Mouse (Mus musculus): ENCODE measurements around the gene Hlcs. TPM values are rescaled to one million over a fixed set of nuclear protein-coding genes. Genes with fewer than 3 reads are reported as not detected.

Hlcs gene
- 8.3 and 8.7 TPM in 2 replicates for polyA plus RNA-seq (2015; fragmentation: Nextera tagmentation; extraction: Ambion mirVana)

GRCm38 (mm10) chr16:94313229-94314030 lies at the start of gene Hlcs:
Hlcs (minus strand) TSS chr16:94313571.
- under 1% methylated on average over 64 of the region's 64 CpGs for WGBS
- Histone ChIP-seq H3K4me1 (peaks cover 21% of the 10 kb centered on the region), H3K9ac (replicated peaks) (peak within 1 kb of the TSS; percentile 93), H3K27me3 (replicated peaks) (no peaks in the 10 kb centered on the region), H3K36me3 (no peaks in the 10 kb centered on the region), H3K9me3 (replicated peaks) (no peaks in the 10 kb centered on the region), H3K4me3 (replicated peaks) (peak within 1 kb of the TSS; percentile 69), H3K27ac (replicated peaks) (peak within 1 kb of the TSS; percentile 100), H3K4me2 (peak within 1 kb of the TSS; percentile 58)
- peak; percentile 94 for ATAC-seq (ENCODE audit: low FRiP score)

- 0 out of 2 replicates have a peak, but pooled peaks cover 3% of the 10 kb centered on the region for H3K36me3 ChIP-seq
- peaks cover 9% of the 10 kb centered on the region for H3K4me1 ChIP-seq
- H3K27ac ChIP-seq (replicated peaks), result no peak overlapping the region
- ATAC-seq (ENCODE audit: low FRiP score), result peak; percentile 87
- no peak overlapping the region for H3K9ac ChIP-seq (replicated peaks)
- H3K27me3 ChIP-seq (replicated peaks), result no peaks in the 10 kb centered on the region
- H3K4me3 ChIP-seq (replicated peaks), result no peak overlapping the region
- no peak overlapping the region for H3K4me2 ChIP-seq
- 43% methylated on average over 10 of the region's 10 CpGs for WGBS
- H3K9me3 ChIP-seq (replicated peaks), result no peaks in the 10 kb centered on the region
Observed at GRCm38 (mm10) chr16:94362174-94362873, 49.0 kb upstream of the Hlcs start.

- H3K4me1 ChIP-seq, result peaks cover 9% of the 10 kb centered on the region
- no peak overlapping the region for H3K9ac ChIP-seq (replicated peaks)
- no peak overlapping the region for H3K4me2 ChIP-seq
- H3K9me3 ChIP-seq (replicated peaks), result no peaks in the 10 kb centered on the region
- no peaks in the 10 kb centered on the region for H3K36me3 ChIP-seq
- H3K4me3 ChIP-seq (replicated peaks), result no peak overlapping the region
- ATAC-seq (ENCODE audit: low FRiP score), result no peak
- no peak overlapping the region for H3K27ac ChIP-seq (replicated peaks)
- H3K27me3 ChIP-seq (replicated peaks), result no peaks in the 10 kb centered on the region
- WGBS, result 89% methylated on average over 13 of the region's 13 CpGs
Observed at GRCm38 (mm10) chr16:94360578-94361350, 47.4 kb upstream of the Hlcs start.

- H3K9me3 ChIP-seq (replicated peaks), result no peaks in the 10 kb centered on the region
- 78% methylated on average over 3 of the region's 3 CpGs for whole genome bisulfite sequencing
- ATAC-seq (ENCODE audit: low FRiP score), result no peak
- H3K4me3 ChIP-seq (replicated peaks), result no peak overlapping the region
- H3K36me3 ChIP-seq, result no peaks in the 10 kb centered on the region
- no peak overlapping the region for H3K9ac ChIP-seq (replicated peaks)
- no peak overlapping the region for H3K4me2 ChIP-seq
- H3K4me1 ChIP-seq, result peaks cover 9% of the 10 kb centered on the region
- H3K27ac ChIP-seq (replicated peaks), result no peak overlapping the region
- H3K27me3 ChIP-seq (replicated peaks), result no peaks in the 10 kb centered on the region
Observed at GRCm38 (mm10) chr16:94358091-94358490, 44.7 kb upstream of the Hlcs start.

- Histone ChIP-seq H3K9ac (replicated peaks) (no peak overlapping the region), H3K9me3 (replicated peaks) (no peaks in the 10 kb centered on the region), H3K4me2 (no peak overlapping the region), H3K27me3 (replicated peaks) (no peaks in the 10 kb centered on the region), H3K36me3 (no peaks in the 10 kb centered on the region), H3K4me3 (replicated peaks) (no peak overlapping the region), H3K4me1 (peaks cover 1% of the 10 kb centered on the region), H3K27ac (replicated peaks) (no peak overlapping the region)
- WGBS, result 80% methylated on average over 11 of the region's 11 CpGs
- ATAC-seq (ENCODE audit: low FRiP score), result no peak
Observed at GRCm38 (mm10) chr16:94356776-94357494, 43.6 kb upstream of the Hlcs start.

GRCm38 (mm10) chr16:94356046-94356445 lies 42.7 kb upstream of the Hlcs start:
- Histone ChIP-seq H3K9me3 (replicated peaks) (no peaks in the 10 kb centered on the region), H3K9ac (replicated peaks) (no peak overlapping the region), H3K36me3 (no peaks in the 10 kb centered on the region), H3K27ac (replicated peaks) (no peak overlapping the region), H3K4me3 (replicated peaks) (no peak overlapping the region), H3K27me3 (replicated peaks) (no peaks in the 10 kb centered on the region), H3K4me1 (no peaks in the 10 kb centered on the region), H3K4me2 (no peak overlapping the region)
- WGBS, result 78% methylated on average over 7 of the region's 7 CpGs
- ATAC-seq (ENCODE audit: low FRiP score), result no peak

GRCm38 (mm10) chr16:94354450-94354849 lies 41.1 kb upstream of the Hlcs start:
- Histone ChIP-seq H3K27ac (replicated peaks) (no peak overlapping the region), H3K9me3 (replicated peaks) (no peaks in the 10 kb centered on the region), H3K4me3 (replicated peaks) (no peak overlapping the region), H3K4me2 (no peak overlapping the region), H3K4me1 (peaks cover 9% of the 10 kb centered on the region; the same call in 1 of the 2 replicates), H3K9ac (replicated peaks) (no peak overlapping the region), H3K36me3 (no peaks in the 10 kb centered on the region), H3K27me3 (replicated peaks) (no peaks in the 10 kb centered on the region)
- ATAC-seq (ENCODE audit: low FRiP score), result no peak; the same call in 1 of the 2 replicates
- WGBS, result 41% methylated on average over 9 of the region's 9 CpGs

- no peak overlapping the region for H3K9ac ChIP-seq (replicated peaks)
- 67% methylated on average over 10 of the region's 10 CpGs for WGBS
- H3K4me2 ChIP-seq, result no peak overlapping the region
- no peak overlapping the region for H3K4me3 ChIP-seq (replicated peaks)
- peaks cover 10% of the 10 kb centered on the region; the same call in 1 of the 2 replicates for H3K4me1 ChIP-seq
- no peaks in the 10 kb centered on the region for H3K9me3 ChIP-seq (replicated peaks)
- no peak overlapping the region for H3K27ac ChIP-seq (replicated peaks)
- H3K27me3 ChIP-seq (replicated peaks), result no peaks in the 10 kb centered on the region
- ATAC-seq (ENCODE audit: low FRiP score), result no peak
- no peaks in the 10 kb centered on the region for H3K36me3 ChIP-seq
Observed at GRCm38 (mm10) chr16:94350287-94350677, 36.9 kb upstream of the Hlcs start.

- H3K27me3 ChIP-seq (replicated peaks), result no peaks in the 10 kb centered on the region
- no peak overlapping the region for H3K4me2 ChIP-seq
- H3K9me3 ChIP-seq (replicated peaks), result no peaks in the 10 kb centered on the region
- H3K36me3 ChIP-seq, result no peaks in the 10 kb centered on the region
- H3K9ac ChIP-seq (replicated peaks), result no peak overlapping the region
- ATAC-seq (ENCODE audit: low FRiP score), result 0 out of 2 replicates have a peak, but pooled peaks have one; percentile 24
- H3K4me1 ChIP-seq, result peaks cover 10% of the 10 kb centered on the region; the same call in 1 of the 2 replicates
- no peak overlapping the region for H3K27ac ChIP-seq (replicated peaks)
- no peak overlapping the region for H3K4me3 ChIP-seq (replicated peaks)
- WGBS, result 64% methylated on average over 11 of the region's 11 CpGs
Observed at GRCm38 (mm10) chr16:94349588-94350286, 36.4 kb upstream of the Hlcs start.

GRCm38 (mm10) chr16:94348779-94349178 lies 35.4 kb upstream of the Hlcs start:
- H3K9ac ChIP-seq (replicated peaks), result no peak overlapping the region
- peaks cover 10% of the 10 kb centered on the region; the same call in 1 of the 2 replicates for H3K4me1 ChIP-seq
- no peaks in the 10 kb centered on the region for H3K36me3 ChIP-seq
- no peak overlapping the region for H3K27ac ChIP-seq (replicated peaks)
- WGBS, result 90% methylated on average over 2 of the region's 2 CpGs
- no peaks in the 10 kb centered on the region for H3K27me3 ChIP-seq (replicated peaks)
- H3K4me2 ChIP-seq, result no peak overlapping the region
- no peak overlapping the region for H3K4me3 ChIP-seq (replicated peaks)
- no peak for ATAC-seq (ENCODE audit: low FRiP score)
- no peaks in the 10 kb centered on the region for H3K9me3 ChIP-seq (replicated peaks)

Measured in neural tube, embryonic 15.5 days (tissue).